Mouse (Mus musculus): ENCODE measurements at regions not wholly inside any gene's neighbourhood (a gene's known extent, or its start where the extent isn't known, plus 50 kb on each side); places are given as distances from the start of the nearest gene placed in this dataset.
A peak's percentile ranks its signal among the peaks of the same experiment; 100 is the strongest.

GRCm38 (mm10) chr6:67168031-67168777 is 69.8 kb upstream of the Serbp1 start:
- TF ChIP-seq HCFC1 (IDR thresholded peaks at IDR 0.05; ENCODE audit: borderline replicate concordance, insufficient read depth, low read length) (peak; percentile 95), CHD2 (IDR thresholded peaks at IDR 0.05; ENCODE audit: low read depth, low read length) (no peak)
